Mouse (Mus musculus): ENCODE measurements at regions not wholly inside any gene's neighbourhood (a gene's known extent, or its start where the extent isn't known, plus 50 kb on each side); places are given as distances from the start of the nearest gene placed in this dataset.

DNA sequence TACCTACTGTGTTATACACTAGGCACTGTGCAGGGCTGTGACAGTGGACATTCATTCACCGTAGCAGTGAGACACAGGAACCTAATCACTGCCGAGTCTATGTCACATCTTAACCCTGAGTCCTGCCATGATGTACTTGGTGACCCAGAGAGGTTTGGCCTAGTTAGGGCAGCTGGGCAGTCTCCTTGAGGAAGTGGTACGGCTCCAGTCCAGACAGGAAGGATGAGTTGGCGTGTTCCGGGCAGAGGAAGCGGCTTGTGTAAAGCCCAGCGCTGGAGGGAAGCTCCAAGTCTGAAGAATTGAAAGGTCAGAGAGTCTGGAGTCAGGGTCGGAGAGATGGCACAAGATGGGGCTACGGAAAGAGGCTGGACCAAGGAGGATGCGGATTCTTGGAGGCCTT lies 99.4 kb upstream of the Smim15 start:
- Histone ChIP-seq H3K4me1 (ENCODE audit: control insufficient read depth, insufficient read depth, low read length) (no peaks in the 10 kb centered on the region), H3K4me3 (ENCODE audit: insufficient read depth, low read length) (no peak overlapping the region), H3K27ac (ENCODE audit: insufficient read depth, low read length) (no peak overlapping the region)
- TF ChIP-seq POLR2A (IDR thresholded peaks at IDR 0.05; ENCODE audit: extremely low read depth, insufficient read depth, low read length) = no peak
- TF ChIP-seq CTCF (IDR thresholded peaks at IDR 0.05; ENCODE audit: extremely low read depth, insufficient read depth, low read length) = no peak

DNA sequence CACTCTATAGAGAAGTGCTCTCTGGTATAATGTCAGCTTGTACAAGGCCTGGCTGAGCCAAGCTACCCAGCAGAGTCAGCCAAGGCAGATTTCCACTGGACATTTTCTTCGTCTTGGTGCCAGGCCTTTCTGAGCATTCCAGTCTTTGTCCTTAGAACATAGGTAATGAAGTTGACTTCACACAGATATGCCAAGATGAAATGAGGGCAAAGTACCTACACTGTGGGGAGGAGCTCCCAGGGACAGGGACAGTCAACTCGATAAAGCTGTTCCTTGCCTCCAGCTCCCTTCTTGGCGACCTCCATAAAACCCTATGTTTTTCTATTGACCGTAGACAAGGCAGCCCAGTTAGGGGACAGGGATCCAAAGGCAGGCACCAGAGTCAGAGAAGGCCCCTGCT lies 101.3 kb upstream of the Smim15 start:
- H3K4me3 ChIP-seq (ENCODE audit: insufficient read depth, low read length) = no peak overlapping the region
- no peak for TF ChIP-seq POLR2A (IDR thresholded peaks at IDR 0.05; ENCODE audit: extremely low read depth, insufficient read depth, low read length)
- no peak for TF ChIP-seq CTCF (IDR thresholded peaks at IDR 0.05; ENCODE audit: extremely low read depth, insufficient read depth, low read length)
- H3K27ac ChIP-seq (ENCODE audit: insufficient read depth, low read length) = no peak overlapping the region
- no peaks in the 10 kb centered on the region for H3K4me1 ChIP-seq (ENCODE audit: control insufficient read depth, insufficient read depth, low read length)

DNA sequence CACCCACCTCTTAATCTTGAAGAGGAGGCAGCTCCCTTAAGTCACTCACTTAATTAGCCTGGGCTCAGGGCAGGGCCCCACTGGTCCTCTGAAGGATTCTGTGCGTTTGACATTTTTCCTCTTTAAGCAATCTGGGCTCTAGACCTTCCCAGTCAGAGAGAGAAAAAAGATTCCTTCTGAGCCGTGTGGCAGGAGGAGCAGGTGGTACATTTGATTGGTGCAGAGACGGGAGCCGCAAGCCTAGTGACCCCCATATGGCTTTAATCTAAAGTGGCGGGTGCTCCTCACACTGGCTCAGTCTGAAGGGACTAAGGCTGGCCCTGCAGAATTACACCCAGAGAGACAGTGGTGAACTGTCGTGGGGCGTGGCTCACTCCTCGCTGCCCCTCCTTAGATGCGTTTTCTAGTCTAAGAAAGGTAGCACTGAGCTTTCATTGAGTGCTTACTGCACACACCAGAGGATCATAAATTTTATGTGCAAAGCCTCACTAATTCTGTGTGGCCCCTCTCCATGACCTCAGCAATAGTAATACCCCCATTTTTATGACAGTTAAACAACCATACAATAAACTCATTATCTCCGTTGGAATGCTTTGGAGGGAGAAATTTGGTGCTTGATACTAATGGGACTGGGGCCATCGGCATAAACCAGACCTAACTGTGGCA lies 101.8 kb upstream of the Smim15 start:
- no peaks in the 10 kb centered on the region for H3K4me1 ChIP-seq (ENCODE audit: control insufficient read depth, insufficient read depth, low read length)
- no peak overlapping the region for H3K4me3 ChIP-seq (ENCODE audit: insufficient read depth, low read length)
- TF ChIP-seq POLR2A (IDR thresholded peaks at IDR 0.05; ENCODE audit: extremely low read depth, insufficient read depth, low read length) = no peak
- no peak for TF ChIP-seq CTCF (IDR thresholded peaks at IDR 0.05; ENCODE audit: extremely low read depth, insufficient read depth, low read length)
- H3K27ac ChIP-seq (ENCODE audit: insufficient read depth, low read length) = no peak overlapping the region

DNA sequence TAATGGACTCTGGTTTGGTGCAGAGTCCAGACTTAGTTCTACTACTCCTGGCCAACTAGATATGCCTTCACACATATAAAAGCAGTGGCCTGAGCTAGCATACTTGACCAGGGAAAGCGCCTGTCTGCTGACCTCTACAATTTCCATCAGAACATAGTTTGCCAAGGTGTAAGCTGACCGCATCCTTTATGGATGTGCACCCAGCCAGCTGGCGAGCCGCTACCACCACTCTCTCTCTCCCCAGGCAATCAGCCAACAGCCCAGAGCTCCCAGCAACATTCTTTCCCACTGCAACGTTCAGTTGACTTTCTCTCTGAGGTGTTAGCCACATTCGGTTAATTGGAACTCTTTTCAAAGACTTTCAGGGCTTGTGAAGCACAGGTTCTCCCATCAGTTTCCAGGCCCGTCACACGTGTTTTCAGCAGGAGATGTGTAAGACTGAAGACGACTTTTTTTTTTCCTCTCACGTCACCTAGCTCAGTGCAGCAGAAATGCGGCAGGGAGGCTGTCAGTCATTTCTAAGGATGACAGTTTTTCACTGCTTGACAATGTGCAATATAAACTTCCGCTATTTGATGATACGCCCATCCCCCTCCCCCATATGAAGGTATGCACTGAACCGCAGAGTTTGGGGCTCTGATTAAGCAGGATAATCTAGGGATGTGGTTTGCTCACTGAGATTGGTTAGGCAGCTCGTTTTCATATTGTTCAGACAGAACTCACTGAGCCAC lies 104.2 kb upstream of the Smim15 start:
- H3K4me1 ChIP-seq (ENCODE audit: control insufficient read depth, insufficient read depth, low read length) = no peaks in the 10 kb centered on the region
- H3K4me3 ChIP-seq (ENCODE audit: insufficient read depth, low read length) = no peak overlapping the region
- TF ChIP-seq CTCF (IDR thresholded peaks at IDR 0.05; ENCODE audit: extremely low read depth, insufficient read depth, low read length) (no peak), POLR2A (IDR thresholded peaks at IDR 0.05; ENCODE audit: extremely low read depth, insufficient read depth, low read length) (no peak)
- no peak overlapping the region for H3K27ac ChIP-seq (ENCODE audit: insufficient read depth, low read length)

DNA sequence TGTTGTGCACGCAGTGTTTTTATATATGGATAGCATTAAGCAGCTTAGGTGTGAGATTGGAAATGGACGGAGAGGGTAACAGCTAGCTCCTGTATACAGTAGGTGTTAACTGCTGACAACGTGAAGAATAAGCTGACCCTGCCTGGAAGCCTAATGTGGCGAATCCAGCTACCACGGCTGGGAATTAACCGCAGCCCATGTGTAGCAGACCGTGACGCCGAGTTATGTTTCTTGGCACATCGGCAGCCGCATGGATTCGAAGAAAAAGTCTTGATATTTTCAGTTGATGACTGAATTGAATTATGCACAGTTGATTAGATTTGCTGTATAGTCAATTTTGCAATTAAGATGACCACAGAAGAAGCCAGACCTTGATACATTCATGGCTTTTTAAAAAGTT lies 108.6 kb upstream of the Smim15 start:
- no peak overlapping the region for H3K27ac ChIP-seq (ENCODE audit: insufficient read depth, low read length)
- H3K4me1 ChIP-seq (ENCODE audit: control insufficient read depth, insufficient read depth, low read length) = no peaks in the 10 kb centered on the region
- no peak for TF ChIP-seq POLR2A (IDR thresholded peaks at IDR 0.05; ENCODE audit: extremely low read depth, insufficient read depth, low read length)
- TF ChIP-seq CTCF (IDR thresholded peaks at IDR 0.05; ENCODE audit: extremely low read depth, insufficient read depth, low read length) = no peak
- no peak overlapping the region for H3K4me3 ChIP-seq (ENCODE audit: insufficient read depth, low read length)

DNA sequence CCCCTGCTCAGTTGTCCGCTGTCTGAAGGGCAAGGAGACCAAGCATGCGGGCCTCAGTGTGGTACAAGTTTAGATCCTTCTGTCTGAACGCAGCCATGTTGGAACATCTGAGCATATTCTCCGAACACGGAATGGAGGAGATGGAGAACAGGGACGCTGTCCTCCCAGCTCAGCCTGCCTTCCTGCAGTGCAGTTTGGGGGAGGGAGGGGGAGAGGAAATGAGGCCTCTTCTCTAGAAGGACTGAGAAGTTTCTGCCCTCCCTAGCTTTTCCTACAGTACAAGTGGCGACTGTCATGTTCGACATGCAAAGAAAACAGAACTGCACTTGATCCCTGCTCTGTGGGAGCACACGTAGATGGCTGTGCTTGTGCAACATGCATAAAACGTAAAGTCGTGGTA lies 109.6 kb upstream of the Smim15 start:
- H3K4me1 ChIP-seq (ENCODE audit: control insufficient read depth, insufficient read depth, low read length) = no peaks in the 10 kb centered on the region
- H3K4me3 ChIP-seq (ENCODE audit: insufficient read depth, low read length) = no peak overlapping the region
- H3K27ac ChIP-seq (ENCODE audit: insufficient read depth, low read length) = no peak overlapping the region
- TF ChIP-seq CTCF (IDR thresholded peaks at IDR 0.05; ENCODE audit: extremely low read depth, insufficient read depth, low read length) = no peak
- no peak for TF ChIP-seq POLR2A (IDR thresholded peaks at IDR 0.05; ENCODE audit: extremely low read depth, insufficient read depth, low read length)

DNA sequence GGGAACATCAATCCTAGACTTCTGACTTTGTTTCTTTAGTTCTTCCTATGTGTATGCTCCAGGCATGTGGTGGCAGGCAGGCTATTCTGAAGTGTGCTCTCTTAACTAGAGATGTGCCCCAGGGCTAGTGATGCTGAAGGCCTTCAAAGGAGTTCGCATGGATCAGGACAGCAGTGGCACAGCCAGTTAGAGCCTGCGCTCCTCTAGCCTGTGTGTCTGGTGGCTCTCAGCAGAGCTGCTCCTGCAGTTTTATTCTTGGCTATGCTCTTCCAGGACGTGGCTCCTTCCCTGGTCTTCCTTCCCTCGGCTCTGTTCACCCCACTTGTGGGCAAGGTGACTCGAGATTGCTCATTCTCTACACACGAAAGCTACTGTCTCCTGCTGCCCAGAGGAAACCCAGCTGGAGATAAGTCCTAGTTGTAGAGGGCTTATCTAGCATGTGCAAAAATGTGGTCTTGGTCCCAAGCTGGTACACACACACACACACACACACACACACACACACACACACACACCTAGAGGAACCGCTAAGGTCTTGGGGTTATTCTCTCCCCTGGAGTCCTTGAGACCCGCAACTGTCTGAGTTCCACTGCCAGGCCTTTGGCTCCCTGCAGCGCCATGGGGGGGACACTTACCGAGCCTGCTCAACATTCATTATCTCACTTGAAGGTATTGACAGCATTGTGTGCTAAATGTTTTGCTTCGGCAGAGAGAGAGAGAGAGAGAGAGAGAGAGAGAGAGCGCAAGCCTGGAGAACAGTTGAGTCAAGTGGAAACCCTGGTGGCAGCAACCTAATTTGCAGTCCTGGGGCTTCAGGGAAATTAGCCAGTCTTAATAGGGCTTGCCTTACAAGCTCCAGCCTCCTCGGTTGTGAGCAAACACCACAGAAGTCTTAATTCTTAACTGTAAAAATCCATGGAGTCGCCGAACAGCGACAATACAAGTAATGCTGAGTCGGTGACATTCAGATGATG lies 110.4 kb upstream of the Smim15 start:
- no peak overlapping the region for H3K4me3 ChIP-seq (ENCODE audit: insufficient read depth, low read length)
- H3K4me1 ChIP-seq (ENCODE audit: control insufficient read depth, insufficient read depth, low read length) = peaks cover 2% of the 10 kb centered on the region; the same call in 1 of the 2 replicates
- no peak for TF ChIP-seq CTCF (IDR thresholded peaks at IDR 0.05; ENCODE audit: extremely low read depth, insufficient read depth, low read length)
- no peak for TF ChIP-seq POLR2A (IDR thresholded peaks at IDR 0.05; ENCODE audit: extremely low read depth, insufficient read depth, low read length)
- H3K27ac ChIP-seq (ENCODE audit: insufficient read depth, low read length) = no peak overlapping the region

DNA sequence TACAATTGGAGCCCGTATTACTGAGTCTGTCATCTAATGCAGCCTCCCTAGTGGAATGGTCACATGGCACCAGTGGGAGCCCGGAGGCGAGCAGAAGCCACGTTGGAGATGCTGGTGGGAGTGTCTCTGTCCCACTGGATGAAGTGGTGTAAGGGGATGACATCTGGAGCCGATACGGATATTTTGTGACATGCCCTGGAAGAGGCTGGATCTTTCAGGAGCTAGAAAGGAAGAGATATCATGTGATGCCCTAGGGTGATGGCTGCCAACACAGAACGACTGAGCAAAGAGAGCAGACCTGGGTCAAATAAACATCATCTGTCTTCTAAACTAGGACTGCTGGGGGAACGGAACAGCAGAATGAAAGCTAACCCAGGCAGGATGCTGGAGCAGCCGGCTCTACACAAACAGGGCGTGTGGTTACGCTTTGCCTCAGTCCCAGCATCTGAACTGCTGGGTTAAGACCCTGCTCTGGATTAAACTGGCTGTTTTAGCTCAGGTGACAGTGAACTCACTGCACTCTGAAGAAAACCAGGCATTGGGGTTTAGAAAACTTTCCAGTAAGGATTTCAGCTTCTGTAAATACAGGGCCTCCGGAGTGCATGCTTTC lies 111.7 kb upstream of the Smim15 start:
- H3K4me1 ChIP-seq (ENCODE audit: control insufficient read depth, insufficient read depth, low read length) = peaks cover 2% of the 10 kb centered on the region; the same call in 1 of the 2 replicates
- H3K27ac ChIP-seq (ENCODE audit: insufficient read depth, low read length) = no peak overlapping the region
- no peak overlapping the region for H3K4me3 ChIP-seq (ENCODE audit: insufficient read depth, low read length)
- TF ChIP-seq POLR2A (IDR thresholded peaks at IDR 0.05; ENCODE audit: extremely low read depth, insufficient read depth, low read length) = no peak
- TF ChIP-seq CTCF (IDR thresholded peaks at IDR 0.05; ENCODE audit: extremely low read depth, insufficient read depth, low read length) = no peak

DNA sequence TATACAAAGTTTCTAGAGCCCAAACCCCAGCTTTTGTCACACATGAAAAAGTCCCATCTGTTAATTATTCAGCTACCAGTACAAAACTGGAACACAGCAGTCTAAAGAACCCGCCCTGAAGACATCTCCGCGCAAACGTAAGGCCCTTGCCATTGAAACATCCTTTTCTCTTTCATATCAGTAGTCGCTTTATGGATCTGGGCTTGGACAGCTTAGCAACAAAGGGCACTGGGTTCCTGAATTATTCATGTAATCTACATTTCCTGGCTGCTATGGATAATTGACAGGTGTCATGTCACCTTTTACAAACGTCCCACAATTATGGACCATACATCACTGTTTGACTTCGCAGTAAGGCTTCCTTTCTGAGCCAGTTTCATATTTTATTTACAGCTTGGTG lies 113.0 kb upstream of the Smim15 start:
- H3K27ac ChIP-seq (ENCODE audit: insufficient read depth, low read length) = no peak overlapping the region
- H3K4me3 ChIP-seq (ENCODE audit: insufficient read depth, low read length) = no peak overlapping the region
- H3K4me1 ChIP-seq (ENCODE audit: control insufficient read depth, insufficient read depth, low read length) = peaks cover 2% of the 10 kb centered on the region; the same call in 1 of the 2 replicates
- TF ChIP-seq CTCF (IDR thresholded peaks at IDR 0.05; ENCODE audit: extremely low read depth, insufficient read depth, low read length) (no peak), POLR2A (IDR thresholded peaks at IDR 0.05; ENCODE audit: extremely low read depth, insufficient read depth, low read length) (no peak)

Measured in cortical plate, adult 2 months (tissue).